Mouse (Mus musculus): Measurements from ENCODE around the gene Mtus2.

Mtus2 gene

GRCm38 (mm10) chr5:148027985-148028384, 70.9 kb downstream of the Mtus2 start:
- no peak for DNase-seq (ENCODE audit: extremely low read depth, insufficient read length, low spot score)

GRCm38 (mm10) chr5:148041661-148042060, 84.5 kb downstream of the Mtus2 start:
- no peak for DNase-seq (ENCODE audit: extremely low read depth, insufficient read length, low spot score)

GRCm38 (mm10) chr5:148048200-148048599, 91.1 kb downstream of the Mtus2 start:
- no peak for DNase-seq (ENCODE audit: extremely low read depth, insufficient read length, low spot score)

GRCm38 (mm10) chr5:148049304-148049703, 92.2 kb downstream of the Mtus2 start:
- DNase-seq (ENCODE audit: extremely low read depth, insufficient read length, low spot score) = no peak

- DNase-seq (ENCODE audit: extremely low read depth, insufficient read length, low spot score) = no peak
Measured at GRCm38 (mm10) chr5:148052846-148053608, 95.9 kb downstream of the Mtus2 start.

GRCm38 (mm10) chr5:148053609-148053990, 96.5 kb downstream of the Mtus2 start:
- no peak for DNase-seq (ENCODE audit: extremely low read depth, insufficient read length, low spot score)

GRCm38 (mm10) chr5:148056831-148057230, 99.7 kb downstream of the Mtus2 start:
- DNase-seq (ENCODE audit: extremely low read depth, insufficient read length, low spot score) = no peak

GRCm38 (mm10) chr5:148057433-148057832, 100.3 kb downstream of the Mtus2 start:
- no peak for DNase-seq (ENCODE audit: extremely low read depth, insufficient read length, low spot score)

GRCm38 (mm10) chr5:148059339-148059738, 102.2 kb downstream of the Mtus2 start:
- DNase-seq (ENCODE audit: extremely low read depth, insufficient read length, low spot score) = no peak

GRCm38 (mm10) chr5:148061869-148062268, 104.7 kb downstream of the Mtus2 start:
- DNase-seq (ENCODE audit: extremely low read depth, insufficient read length, low spot score) = no peak

GRCm38 (mm10) chr5:148063745-148064144, 106.6 kb downstream of the Mtus2 start:
- DNase-seq (ENCODE audit: extremely low read depth, insufficient read length, low spot score) = no peak

GRCm38 (mm10) chr5:148065251-148065650, 108.1 kb downstream of the Mtus2 start:
- DNase-seq (ENCODE audit: extremely low read depth, insufficient read length, low spot score) = no peak

- no peak for DNase-seq (ENCODE audit: extremely low read depth, insufficient read length, low spot score)
Measured at GRCm38 (mm10) chr5:148069909-148070308, 112.8 kb downstream of the Mtus2 start.

GRCm38 (mm10) chr5:148071800-148072199, 114.7 kb downstream of the Mtus2 start:
- DNase-seq (ENCODE audit: extremely low read depth, insufficient read length, low spot score) = no peak

- DNase-seq (ENCODE audit: extremely low read depth, insufficient read length, low spot score) = no peak
Measured at GRCm38 (mm10) chr5:148073461-148073860, 116.3 kb downstream of the Mtus2 start.

GRCm38 (mm10) chr5:148079732-148080131, 122.6 kb downstream of the Mtus2 start:
- DNase-seq (ENCODE audit: extremely low read depth, insufficient read length, low spot score) = no peak

GRCm38 (mm10) chr5:148083541-148083940, 126.4 kb downstream of the Mtus2 start:
- no peak for DNase-seq (ENCODE audit: extremely low read depth, insufficient read length, low spot score)

- no peak for DNase-seq (ENCODE audit: extremely low read depth, insufficient read length, low spot score)
Measured at GRCm38 (mm10) chr5:148084766-148085165, 127.6 kb downstream of the Mtus2 start.

GRCm38 (mm10) chr5:148087796-148088195, 130.7 kb downstream of the Mtus2 start:
- DNase-seq (ENCODE audit: extremely low read depth, insufficient read length, low spot score) = no peak

GRCm38 (mm10) chr5:148090191-148090821, 133.2 kb downstream of the Mtus2 start:
- no peak for DNase-seq (ENCODE audit: extremely low read depth, insufficient read length, low spot score)

GRCm38 (mm10) chr5:148094640-148095039, 137.5 kb downstream of the Mtus2 start:
- DNase-seq (ENCODE audit: extremely low read depth, insufficient read length, low spot score) = no peak

GRCm38 (mm10) chr5:148099356-148099755, 142.2 kb downstream of the Mtus2 start:
- no peak for DNase-seq (ENCODE audit: extremely low read depth, insufficient read length, low spot score)

Measured in 3134 (cell line).